Mouse (Mus musculus): ENCODE results near the gene Nsd2. TPM values are rescaled to one million over a fixed set of nuclear protein-coding genes. Genes with fewer than 3 reads are reported as not detected.
"Not testable (repeated sequence)": the region's sequence is repeated elsewhere in the genome, so short reads cannot be mapped to it uniquely, and the experiment has no call there.

The Nsd2 gene
- total RNA-seq, 2 experiments from 2014 or later: 16.2 to 18.3 TPM

- no peak for DNase-seq
- intact Hi-C loops (cut with DNase I; ENCODE audit: low total_unique reads): no loop called here
Measured at GRCm38 (mm10) chr5:33920037-33920436, 99.5 kb downstream of the Nsd2 start.

- intact Hi-C loops (cut with DNase I; ENCODE audit: low total_unique reads): no loop called here
- no peak for DNase-seq
Measured at GRCm38 (mm10) chr5:33920924-33921323, 100.4 kb downstream of the Nsd2 start.

GRCm38 (mm10) chr5:33921486-33922235 lies 101.1 kb downstream of the Nsd2 start:
- intact Hi-C loops (cut with DNase I; ENCODE audit: low total_unique reads): no loop called here
- no peak for DNase-seq

- intact Hi-C loops (cut with DNase I; ENCODE audit: low total_unique reads): no loop called here
Measured at GRCm38 (mm10) chr5:33922566-33922965, 102.0 kb downstream of the Nsd2 start.

GRCm38 (mm10) chr5:33926170-33926569 lies 105.6 kb downstream of the Nsd2 start:
- no peak for DNase-seq
- intact Hi-C loops (cut with DNase I; ENCODE audit: low total_unique reads): no loop called here

More at GRCm38 (mm10) chr5:33922566-33922965, 102.0 kb downstream of the Nsd2 start:
- no peak for DNase-seq

GRCm38 (mm10) chr5:33932413-33932812 lies 111.9 kb downstream of the Nsd2 start:
- DNase-seq: no peak
- intact Hi-C loops (cut with DNase I; ENCODE audit: low total_unique reads): no loop called here

GRCm38 (mm10) chr5:33934081-33934480 lies 113.6 kb downstream of the Nsd2 start:
- intact Hi-C loops (cut with DNase I; ENCODE audit: low total_unique reads): no loop called here
- DNase-seq: no peak

GRCm38 (mm10) chr5:33934877-33935276 lies 114.4 kb downstream of the Nsd2 start:
- no peak for DNase-seq
- intact Hi-C loops (cut with DNase I; ENCODE audit: low total_unique reads): no loop called here

GRCm38 (mm10) chr5:33935700-33936111 lies 115.2 kb downstream of the Nsd2 start:
- DNase-seq: peak; percentile 52
- intact Hi-C loops (cut with DNase I; ENCODE audit: low total_unique reads): no loop called here

- peak; percentile 99 for DNase-seq
- intact Hi-C loops (cut with DNase I; ENCODE audit: low total_unique reads): no loop called here
Measured at GRCm38 (mm10) chr5:33936120-33936707, 115.7 kb downstream of the Nsd2 start, which contains the start of gene Nelfa. Nelfa (minus strand) TSS chr5:33936413.

GRCm38 (mm10) chr5:33937230-33937629 lies 116.7 kb downstream of the Nsd2 start:
- intact Hi-C loops (cut with DNase I; ENCODE audit: low total_unique reads): no loop called here
- DNase-seq: no peak

- intact Hi-C loops (cut with DNase I; ENCODE audit: low total_unique reads): no loop called here
- DNase-seq: peak; percentile 21
Measured at GRCm38 (mm10) chr5:33938448-33938847, 117.9 kb downstream of the Nsd2 start.

- intact Hi-C loops (cut with DNase I; ENCODE audit: low total_unique reads); DNase-seq: not testable (repeated sequence)
Measured at GRCm38 (mm10) chr5:33947035-33947434, 126.5 kb downstream of the Nsd2 start.

Small RNA genes lying within 50 kb of the gene (microRNA-seq; reads per million reads assigned to microRNA genes)
- gene Mir7024: 0 reads per million in 2 experiments

Other genes starting within 250 kb of the Nsd2 start
- gene Fam53a, start 191.1 kb upstream of the Nsd2 start, total RNA-seq (2021): 10 to 100 TPM; 52.5 to 57.0 TPM
- gene Gm9903, start 190.8 kb upstream of the Nsd2 start, total RNA-seq (2021): 1 to 10 TPM in 1 of 2 experiments, under 1 TPM in 1; 0.62 to 1.0 TPM
- gene Slbp, start 168.2 kb upstream of the Nsd2 start, total RNA-seq (2021): 10 to 100 TPM; 11.8 to 13.0 TPM
- 1 to 10 TPM; 6.4 to 6.8 TPM for gene Tacc3, start 162.6 kb upstream of the Nsd2 start, total RNA-seq (2021)
- gene Tmem129, start 162.3 kb upstream of the Nsd2 start, total RNA-seq (2021): 10 to 100 TPM; 10.5 to 10.9 TPM
- gene Fgfr3, start 99.1 kb upstream of the Nsd2 start, total RNA-seq (2021): 1 to 10 TPM; 1.9 to 3.1 TPM
- gene Letm1, start 37.9 kb upstream of the Nsd2 start, total RNA-seq (2021): 10 to 100 TPM; 79.0 to 88.6 TPM
- gene Nelfa, start 115.7 kb downstream of the Nsd2 start, total RNA-seq (2021): 1 to 10 TPM; 7.0 to 8.6 TPM
- gene Gm1673, start 162.7 kb downstream of the Nsd2 start, total RNA-seq (2021): 1 to 10 TPM in 1 of 2 experiments, under 1 TPM in 1; 0.57 to 1.7 TPM
- gene Nat8l, start 175.3 kb downstream of the Nsd2 start, total RNA-seq (2021): under 1 TPM; 0.16 to 0.29 TPM

Data from gastrocnemius, postnatal 14 days (tissue).